Mouse (Mus musculus): ENCODE results near the gene Pigk.
"Not testable (repeated sequence)": the region's sequence is repeated elsewhere in the genome, so short reads cannot be mapped to it uniquely, and the experiment has no call there.

Pigk gene

DNA sequence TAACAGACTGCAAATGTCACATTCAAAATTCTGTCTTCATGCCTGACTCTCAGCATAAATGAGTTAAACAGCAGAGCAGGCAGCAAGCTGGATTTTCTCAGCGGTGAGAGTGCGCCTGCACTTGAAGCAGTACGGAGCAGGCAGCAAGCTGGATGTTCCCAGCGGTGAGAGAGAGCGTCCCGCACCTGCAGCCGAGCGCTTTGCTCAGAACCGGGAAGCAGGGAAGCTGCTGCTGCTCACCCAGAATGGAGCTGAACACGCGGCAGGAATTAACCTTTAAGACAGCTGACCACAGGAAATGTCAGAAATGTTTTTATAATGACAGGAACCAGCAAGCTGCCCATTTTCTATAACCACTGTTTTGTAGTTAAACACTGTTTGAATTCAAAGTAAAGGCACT, 53.6 kb downstream of the Pigk start:
- DNase-seq (ENCODE audit: low spot score in 2 of 2) = no peak

DNA sequence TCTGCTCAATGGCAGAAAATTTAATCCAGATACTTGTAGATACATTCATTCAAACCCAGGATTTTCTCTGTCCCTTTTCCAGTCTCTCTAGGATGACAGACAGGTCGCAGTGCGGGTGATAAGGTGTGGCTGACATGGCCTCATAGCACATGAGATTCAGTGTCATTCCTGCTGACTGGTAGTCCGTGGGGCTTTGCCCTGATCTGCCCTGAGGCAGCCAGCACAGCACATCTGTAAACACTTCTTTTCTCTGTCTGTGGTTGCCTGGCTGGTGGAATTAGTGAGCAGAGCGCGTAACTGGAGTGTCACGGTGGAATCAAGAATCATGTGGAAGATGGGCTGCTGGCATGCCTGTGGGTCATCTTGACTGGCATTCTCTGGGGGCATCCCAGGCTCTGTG, 56.2 kb downstream of the Pigk start:
- DNase-seq (ENCODE audit: low spot score in 2 of 2) = no peak

DNA sequence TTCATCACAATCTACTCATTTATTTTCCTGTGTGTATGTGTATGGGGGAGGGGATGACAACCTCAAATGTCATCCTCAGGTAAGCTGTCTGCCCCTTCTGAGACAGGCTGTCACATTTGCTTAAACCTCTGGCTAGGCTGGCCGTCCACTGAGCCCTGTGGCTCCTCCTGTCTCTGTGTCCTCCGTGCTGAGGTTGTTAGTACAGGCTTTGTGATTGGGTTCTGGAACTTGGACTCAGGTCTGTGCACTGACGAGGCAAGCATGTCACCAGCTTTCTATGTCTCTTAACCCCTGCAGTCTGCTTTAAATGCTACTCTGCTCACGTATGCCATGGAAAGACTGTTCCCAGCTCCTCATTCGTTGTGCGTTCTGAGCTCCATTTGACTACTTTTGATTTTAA, 62.5 kb downstream of the Pigk start:
- DNase-seq (ENCODE audit: low spot score in 2 of 2) = no peak

DNA sequence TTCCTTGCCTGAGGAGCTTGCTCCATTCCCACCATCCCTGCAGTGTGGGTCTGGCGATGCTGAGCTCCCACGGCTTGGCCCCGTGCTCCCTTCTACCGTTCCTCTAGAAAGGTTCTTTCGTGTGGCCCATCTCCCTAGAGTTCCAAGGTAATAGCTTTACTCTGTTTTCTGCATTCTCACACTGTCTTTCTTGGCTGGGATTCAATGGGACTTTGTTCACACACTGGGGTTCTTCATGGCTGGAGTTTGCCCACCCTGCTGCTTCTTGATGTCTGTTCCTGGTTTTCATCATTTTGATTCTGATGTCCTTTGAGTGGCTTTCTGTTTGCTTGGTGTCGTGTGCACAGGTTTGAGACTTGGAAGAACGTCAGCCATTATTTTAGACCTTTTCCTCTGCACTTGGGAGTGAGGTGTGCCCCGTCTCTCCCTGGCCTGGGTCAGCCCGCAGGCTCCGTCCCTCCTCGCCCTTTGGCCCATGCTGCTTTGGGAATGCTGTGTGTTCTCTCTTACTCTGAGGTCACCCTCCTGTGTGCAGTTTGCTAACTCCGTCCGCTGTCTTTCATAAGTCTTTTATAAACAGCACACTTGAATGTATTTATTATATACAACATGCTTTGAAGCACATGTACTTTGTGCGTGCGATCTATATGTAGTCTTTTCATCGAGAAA, 63.1 kb downstream of the Pigk start:
- no peak for DNase-seq (ENCODE audit: low spot score in 2 of 2)

DNA sequence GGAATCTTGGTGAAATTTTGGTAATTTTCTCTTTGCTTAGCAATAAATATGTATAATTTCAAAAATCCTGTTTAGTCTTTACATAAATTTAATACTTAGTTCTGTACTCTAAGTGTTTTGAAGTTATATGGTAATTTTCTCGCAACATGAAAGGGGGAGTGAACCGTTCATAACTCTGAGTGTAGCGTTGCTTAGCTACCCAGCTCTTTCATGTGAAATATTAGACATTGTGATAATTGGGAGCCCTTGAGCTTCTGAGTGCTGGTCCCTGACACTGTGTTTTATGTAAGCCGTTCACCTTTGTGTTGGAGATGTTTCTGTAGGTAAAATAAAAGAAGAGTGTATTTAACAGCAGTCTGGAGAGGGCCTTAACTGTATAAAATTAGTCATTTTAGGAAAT, 65.9 kb downstream of the Pigk start:
- no peak for DNase-seq (ENCODE audit: low spot score in 2 of 2)

DNA sequence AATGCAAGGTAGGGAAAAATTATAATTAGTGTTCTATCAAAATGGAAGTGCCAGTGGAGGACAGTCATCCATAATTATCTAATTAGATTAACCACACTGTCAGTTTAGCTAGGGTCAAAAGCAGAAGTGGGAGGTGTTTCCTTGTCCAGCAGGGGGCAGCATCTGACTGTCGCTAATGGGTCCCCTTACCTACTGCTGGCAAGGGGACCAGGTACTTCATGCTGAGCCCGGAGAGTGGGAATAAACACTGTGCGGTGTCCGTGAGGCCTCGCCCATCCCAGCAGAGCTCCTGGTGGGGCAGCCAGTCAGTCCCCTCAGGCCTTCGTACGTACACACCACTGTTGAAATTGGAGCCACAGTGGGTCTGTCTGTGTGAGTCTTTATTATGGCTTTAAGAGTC, 69.9 kb downstream of the Pigk start:
- peak; percentile 38 to 69 for DNase-seq (ENCODE audit: low spot score in 2 of 2)

DNA sequence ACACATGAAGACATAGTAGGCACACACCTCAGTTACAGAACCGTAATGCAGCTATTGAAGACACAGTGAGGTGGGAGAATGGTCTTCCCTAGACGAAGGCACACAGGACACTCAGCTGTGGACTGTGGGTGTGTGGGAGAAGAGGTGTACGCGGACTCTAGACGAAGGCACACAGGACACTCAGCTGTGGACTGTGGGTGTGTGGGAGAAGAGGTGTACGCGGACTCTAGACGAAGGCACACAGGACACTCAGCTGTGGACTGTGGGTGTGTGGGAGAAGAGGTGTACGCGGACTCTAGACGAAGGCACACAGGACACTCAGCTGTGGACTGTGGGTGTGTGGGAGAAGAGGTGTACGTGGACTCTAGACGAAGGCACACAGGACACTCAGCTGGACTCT, 70.5 kb downstream of the Pigk start:
- DNase-seq (ENCODE audit: low spot score in 2 of 2) = not testable (repeated sequence)

DNA sequence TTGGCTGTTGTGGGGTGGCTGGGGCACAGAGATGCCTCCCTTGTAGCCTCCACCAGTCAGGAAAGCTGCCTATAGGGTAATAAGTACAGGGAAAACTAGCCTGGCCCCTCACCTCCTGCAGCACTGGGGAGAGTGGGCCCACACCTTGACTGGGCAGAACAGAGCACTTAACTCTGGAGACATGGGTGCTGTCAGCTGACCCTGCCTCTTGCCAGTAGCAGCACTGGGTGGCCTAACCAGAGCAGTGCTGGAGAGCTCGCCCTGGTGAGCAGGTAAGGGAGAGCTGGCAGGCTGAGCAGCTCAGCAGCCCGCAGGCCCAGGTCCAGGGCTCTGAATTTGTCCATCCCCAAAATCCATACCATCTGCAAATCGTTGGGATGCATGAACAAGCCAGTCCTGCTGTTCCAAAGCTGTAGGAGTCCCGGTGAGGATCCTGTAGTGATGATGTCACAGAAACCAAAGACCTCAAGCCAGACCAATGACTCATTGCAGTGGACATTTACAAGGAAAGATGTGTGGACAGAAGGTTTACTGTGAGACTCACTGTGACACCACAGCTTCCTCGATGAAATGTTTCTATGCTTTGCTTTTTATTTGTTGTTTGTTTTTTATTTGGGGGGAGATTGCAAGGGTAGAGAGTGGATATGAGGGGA, 74.5 kb downstream of the Pigk start:
- not testable (repeated sequence) for DNase-seq (ENCODE audit: low spot score in 2 of 2)

DNA sequence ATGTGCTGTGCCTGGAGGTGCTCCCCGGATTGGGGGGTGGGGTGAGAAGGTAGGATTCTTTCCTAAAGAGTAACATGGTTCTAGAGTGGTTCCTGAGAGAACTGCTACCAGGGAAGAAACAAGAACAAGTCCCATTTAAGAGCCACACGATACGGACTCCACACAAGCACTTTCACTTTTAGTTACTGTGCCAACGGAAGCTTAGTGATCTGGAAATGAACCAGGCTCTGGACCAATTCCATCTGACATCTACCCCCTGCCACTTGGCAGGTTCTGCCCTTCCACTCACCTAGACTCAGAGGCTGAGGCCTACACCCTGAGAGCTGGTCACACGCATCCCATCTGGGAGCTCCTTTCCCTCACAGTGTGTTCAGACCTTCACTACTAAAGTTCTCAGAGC, 78.7 kb downstream of the Pigk start:
- no peak for DNase-seq (ENCODE audit: low spot score in 2 of 2)

DNA sequence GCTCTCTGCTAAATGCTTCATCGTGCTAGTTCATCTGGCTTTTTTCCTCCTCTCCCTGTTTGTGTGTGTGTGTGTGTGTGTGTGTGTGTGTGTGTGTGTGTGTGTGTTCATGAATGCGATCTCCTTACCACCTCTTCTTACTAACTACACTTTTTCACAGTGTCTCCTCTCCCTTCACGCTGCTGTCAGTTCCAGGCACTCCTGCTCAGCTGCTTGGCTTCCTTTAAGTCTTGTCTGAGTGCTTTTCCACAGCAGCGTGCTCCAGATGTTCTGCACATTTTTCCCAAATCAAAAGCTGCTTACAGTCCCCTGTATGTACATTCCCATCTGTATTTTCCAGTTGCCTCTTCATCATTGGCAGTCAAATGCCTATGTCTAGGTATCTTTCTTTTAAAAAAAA, 79.1 kb downstream of the Pigk start:
- no peak for DNase-seq (ENCODE audit: low spot score in 2 of 2)

DNA sequence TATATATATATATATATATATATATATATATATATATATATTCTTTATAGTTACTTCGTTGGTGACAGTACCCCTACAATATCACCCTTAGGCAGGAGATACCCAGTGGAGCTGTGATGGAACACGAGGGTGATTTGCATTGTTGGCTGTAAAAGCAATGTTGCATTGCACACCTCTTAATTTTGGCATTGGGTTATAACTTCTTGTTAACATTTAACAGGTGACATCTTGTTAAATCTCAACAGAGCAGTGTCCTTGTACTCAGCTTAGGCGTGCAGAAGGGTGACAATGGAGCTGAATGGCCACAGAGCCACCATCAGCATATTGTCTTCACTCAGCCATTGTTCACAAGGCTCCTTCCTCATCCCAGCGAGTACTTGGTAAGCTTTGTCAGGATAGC, 82.3 kb downstream of the Pigk start:
- DNase-seq (ENCODE audit: low spot score in 2 of 2) = no peak

DNA sequence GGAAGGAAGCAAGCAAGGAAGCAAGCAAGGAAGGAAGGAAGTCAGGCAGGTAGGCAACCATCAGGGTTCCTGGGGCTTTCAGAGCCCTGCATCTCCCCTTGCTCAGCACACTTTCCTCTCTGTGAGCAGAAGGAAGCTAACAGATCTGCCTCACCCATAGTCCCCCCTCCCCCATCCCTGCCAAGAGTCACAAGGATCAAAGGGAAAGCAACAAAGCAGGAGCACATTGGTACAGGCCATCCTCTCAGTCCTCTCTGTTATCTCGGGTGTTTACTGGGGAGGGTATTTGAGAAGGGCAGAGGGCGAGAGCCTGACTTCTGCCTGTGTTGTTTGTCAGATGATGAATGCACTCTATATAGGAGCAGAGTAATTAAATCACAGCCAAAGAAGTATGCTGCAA, 83.5 kb downstream of the Pigk start:
- DNase-seq (ENCODE audit: low spot score in 2 of 2) = no peak

DNA sequence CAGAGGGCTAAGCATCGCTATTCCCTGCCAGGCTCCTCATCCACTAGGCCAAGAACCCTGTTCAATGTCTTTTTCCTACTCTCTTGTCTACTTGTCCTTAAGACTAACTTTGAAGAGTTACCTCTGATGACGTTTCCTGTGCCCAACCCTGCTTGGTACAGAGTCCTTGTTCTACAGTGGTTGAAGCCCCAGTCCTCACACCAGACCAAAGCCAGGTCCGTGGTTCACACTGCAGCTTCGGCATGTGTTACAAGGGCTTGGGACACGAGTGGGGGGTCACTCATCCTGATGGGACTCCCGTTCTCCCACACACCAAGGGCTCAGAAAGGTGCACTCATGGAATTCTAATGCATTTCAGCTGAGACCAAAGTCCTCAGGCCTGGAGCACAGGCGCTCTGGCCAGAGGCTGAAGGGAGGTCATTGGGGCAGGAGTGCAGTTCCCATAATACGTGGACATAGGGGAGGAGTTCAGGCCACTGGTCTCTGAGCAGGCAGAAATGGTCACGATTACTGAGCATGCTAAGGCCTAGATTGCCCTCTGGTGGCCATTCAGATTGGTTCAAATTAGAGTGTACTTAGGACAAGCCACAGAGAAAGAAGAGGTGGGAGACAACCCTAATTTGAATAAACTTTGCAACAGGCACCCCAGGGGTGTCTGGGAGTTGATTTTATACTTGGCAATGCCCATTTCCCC, 86.0 kb downstream of the Pigk start:
- DNase-seq (ENCODE audit: low spot score in 2 of 2) = no peak

DNA sequence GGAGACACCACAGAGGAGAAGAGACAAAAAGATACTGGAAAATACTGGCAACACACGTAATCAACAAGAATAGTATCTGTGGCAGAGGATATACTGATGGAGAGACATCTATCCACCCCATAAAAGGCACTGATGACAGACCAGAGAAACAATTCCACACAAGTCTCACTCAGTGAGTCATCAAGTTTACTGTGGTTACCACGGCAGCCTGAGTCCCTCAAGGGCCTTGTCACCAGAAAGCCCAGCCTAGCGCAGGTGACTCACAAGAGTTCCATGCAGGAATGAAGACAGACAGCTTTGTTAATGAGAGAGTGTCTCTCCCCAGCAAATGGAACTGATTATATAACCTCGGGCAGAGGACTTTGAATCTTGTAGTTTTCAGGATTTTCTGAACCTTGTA, 100.0 kb downstream of the Pigk start:
- DNase-seq (ENCODE audit: low spot score in 2 of 2) = no peak

DNA sequence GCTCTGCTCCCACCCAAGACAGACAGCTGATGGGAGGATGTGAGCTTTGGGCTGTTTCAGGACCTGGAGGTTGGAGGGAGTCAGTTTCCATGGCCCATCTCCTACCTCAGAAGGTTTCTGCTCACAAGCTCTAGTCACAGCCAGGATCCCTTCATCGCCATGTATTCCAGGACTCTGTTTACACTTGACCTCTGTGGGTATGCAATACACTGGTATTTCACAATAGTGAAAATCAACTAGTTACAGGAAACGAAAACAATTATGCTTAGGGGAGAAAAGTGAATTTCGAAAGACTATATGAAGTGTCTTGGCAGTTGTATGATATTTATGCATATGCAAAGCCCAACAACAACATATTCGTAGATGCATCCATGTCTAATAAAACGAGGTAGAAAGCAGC, 101.2 kb downstream of the Pigk start:
- DNase-seq (ENCODE audit: low spot score in 2 of 2) = no peak

DNA sequence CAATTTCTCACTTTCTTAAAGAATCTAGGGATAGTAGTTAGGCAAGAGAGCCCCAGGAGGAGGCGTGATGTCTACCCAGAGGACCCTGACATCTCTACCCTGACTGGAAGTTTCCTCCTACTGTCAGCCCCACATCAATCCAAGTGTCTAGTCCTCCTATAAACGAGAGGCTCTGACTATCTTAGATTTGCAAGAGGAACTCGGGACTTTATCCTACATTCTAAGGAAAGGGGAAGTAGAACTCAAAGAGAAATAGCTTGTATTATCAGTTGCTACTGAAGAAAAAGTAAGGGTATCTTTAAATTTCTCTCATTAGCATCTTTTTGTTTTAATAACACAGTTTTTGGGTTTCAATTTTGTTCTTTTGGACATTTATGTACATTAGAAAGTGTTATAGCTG, 106.5 kb downstream of the Pigk start:
- no peak for DNase-seq (ENCODE audit: low spot score in 2 of 2)

DNA sequence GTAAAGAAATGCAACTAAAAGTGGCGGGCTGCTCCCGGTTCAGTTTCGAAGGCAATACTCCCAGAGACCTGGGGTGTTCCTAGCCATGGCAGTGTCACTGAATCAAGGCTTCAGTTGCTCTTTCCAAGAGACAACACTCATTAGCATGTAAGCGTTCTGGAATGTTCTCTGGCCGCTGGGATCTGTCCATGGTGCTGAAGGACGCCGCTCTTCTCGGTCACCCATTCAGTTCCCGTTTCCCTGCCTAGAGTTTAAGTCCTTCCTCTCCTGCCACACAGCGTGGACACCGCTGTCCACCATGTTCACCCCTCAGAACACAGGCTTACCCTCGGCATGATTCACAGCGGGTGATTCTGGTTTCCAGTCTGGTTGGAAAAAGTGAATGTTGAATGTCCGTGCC, 107.3 kb downstream of the Pigk start:
- DNase-seq (ENCODE audit: low spot score in 2 of 2) = no peak

DNA sequence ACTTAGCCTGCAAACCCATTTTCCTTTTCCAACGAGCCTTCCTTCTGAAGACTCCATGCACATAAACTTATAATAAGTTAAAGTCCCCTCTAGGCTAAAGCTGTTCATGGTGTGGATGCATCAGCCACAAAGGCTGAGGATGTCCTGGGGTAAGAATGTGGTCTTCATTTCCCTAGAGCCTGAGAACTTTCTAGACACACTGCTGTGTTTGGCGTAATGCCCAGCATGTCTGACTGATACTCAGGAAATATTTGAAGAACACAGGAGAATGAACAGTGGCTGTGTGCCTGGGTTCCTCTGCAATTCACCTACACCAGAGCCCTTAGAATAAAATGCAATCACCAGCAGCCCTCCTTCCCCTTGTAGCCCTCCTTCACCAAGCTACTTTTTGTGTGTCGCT, 117.5 kb downstream of the Pigk start:
- no peak for DNase-seq (ENCODE audit: low spot score in 2 of 2)

DNA sequence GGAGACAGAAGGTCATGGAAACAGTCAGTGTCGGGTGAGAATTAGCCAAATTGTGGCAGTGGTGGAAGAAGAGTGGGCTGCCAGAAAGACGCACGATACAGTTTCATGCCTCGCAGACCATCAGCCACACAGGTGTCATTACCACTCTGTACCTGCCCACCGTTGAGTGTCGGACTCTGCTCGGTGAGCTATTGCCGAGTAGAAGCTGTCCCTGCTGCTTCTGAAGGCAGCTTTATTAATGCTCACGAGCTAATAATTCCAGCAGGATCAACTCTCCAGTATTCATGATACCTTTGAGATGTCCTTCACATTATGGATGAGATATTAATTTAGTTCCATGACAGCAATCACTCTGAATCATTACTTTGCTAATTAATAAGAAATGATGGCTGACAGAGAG, 118.1 kb downstream of the Pigk start:
- no peak for DNase-seq (ENCODE audit: low spot score in 2 of 2)

DNA sequence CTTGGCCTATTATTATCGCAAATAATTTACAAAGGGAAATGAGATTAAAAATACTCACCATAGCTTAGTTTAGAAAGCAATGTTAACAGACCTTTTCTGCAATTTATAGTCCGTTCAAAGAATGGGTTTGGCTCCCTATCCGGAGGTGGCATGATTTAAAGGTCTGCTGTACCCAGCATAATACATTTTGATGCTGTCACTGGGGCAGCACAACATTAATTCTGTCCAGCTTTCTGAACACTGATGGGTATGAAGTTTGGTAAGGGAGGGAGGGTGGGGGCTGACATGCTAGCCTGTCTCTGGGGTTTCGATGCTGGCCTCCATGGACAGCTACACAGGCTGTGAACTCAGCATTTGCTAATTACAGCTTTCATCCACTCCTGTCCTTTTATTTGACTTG, 118.5 kb downstream of the Pigk start:
- no peak for DNase-seq (ENCODE audit: low spot score in 2 of 2)

DNA sequence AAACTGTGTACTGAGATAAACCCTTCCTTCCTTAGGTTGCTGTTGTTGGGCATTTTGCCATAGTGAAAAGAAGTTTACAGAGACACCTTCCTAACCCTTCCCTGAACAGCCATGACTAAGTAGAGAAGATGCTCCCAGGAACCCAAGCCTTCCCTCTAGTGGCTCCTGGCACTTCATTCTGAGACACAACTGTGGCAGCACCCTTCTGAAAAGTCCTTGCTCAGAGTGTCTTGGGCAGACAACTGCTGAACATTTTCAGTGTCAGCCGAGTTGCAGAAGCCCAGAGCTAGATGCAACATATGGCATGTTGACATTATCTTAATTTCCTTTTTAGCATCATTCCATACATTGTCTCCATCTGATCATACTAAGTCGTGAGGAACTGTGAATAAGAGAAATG, 123.5 kb downstream of the Pigk start:
- no peak for DNase-seq (ENCODE audit: low spot score in 2 of 2)

DNA sequence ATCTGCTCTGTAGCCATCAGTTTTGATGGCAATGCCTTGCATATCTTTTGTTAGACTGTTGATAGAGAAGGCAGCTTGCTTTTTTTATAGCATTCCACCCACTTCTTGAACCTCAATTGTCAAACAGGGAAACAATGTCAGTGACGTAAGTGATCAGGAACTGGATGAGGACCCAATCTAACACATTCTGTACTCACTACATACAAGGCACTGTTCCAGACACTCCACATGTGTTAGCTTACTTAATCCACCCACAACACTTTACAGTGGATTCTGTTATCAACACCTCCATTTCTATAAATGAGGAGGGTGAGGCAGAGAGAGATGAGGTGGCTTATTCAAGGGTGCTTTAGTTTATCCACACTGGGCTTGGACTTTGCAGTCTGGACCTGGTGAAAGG, 124.0 kb downstream of the Pigk start:
- DNase-seq (ENCODE audit: low spot score in 2 of 2) = no peak

DNA sequence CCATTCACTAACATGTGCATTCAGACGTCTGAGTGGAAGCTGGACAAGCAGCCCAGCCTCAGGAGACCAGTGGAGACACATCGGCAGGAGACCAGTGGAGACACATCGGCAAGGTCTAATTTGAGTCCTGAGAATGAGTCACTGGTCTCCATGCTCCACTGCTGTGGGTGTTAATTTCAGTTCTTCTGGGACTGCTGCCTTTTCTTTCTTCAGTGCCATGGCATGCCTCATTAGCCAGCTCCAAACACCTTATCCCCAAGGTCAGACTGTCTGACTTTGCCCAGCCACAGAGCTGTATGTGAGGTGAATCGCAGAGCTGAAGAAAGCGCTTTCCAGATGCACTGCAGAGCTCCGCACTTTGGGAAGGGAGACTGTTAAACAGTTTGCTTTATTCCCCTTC, 127.4 kb downstream of the Pigk start:
- no peak for DNase-seq (ENCODE audit: low spot score in 2 of 2)
